Mouse (Mus musculus) heart, adult 2 months (tissue): ENCODE measurements around the gene Gm21739. TPM values are rescaled to one million over a fixed set of nuclear protein-coding genes. Genes with fewer than 3 reads are reported as not detected.
"Not testable (repeated sequence)": the region's sequence is repeated elsewhere in the genome, so short reads cannot be mapped to it uniquely, and the experiment has no call there.

Experiments used
- DNase-seq, 2 experiments: peaks; one replicate each; pipeline ENCODE4 v3.0.0; 2021
- H3K27ac ChIP-seq: fragments of 200-600 bp; 2 replicates; pipeline ENCODE4 v1.8.1; 2022
- H3K27me3 ChIP-seq: fragments of 200-500 bp; 2 replicates; pipeline ENCODE4 v1.6.1; 2012; ENCODE audit warnings: mild to moderate bottlenecking, low read length, inconsistent platforms, mixed read lengths; ENCODE audit not compliant: control insufficient read depth, insufficient read depth
- H3K36me3 ChIP-seq: fragments of 200-500 bp; 2 replicates; pipeline ENCODE4 v1.6.1; 2012; ENCODE audit warnings: low read length, inconsistent platforms; ENCODE audit not compliant: control insufficient read depth, insufficient read depth
- H3K4me1 ChIP-seq: fragments of 200-500 bp; 2 replicates; pipeline ENCODE4 v1.6.1; 2011; ENCODE audit warnings: low read length; ENCODE audit not compliant: control insufficient read depth, insufficient read depth
- H3K4me3 ChIP-seq: fragments of 200-600 bp; 2 replicates; pipeline ENCODE4 v1.8.1; 2022
- H3K79me2 ChIP-seq: fragments of 200-500 bp; replicated peaks from 2 replicates; pipeline ENCODE4 v1.6.1; 2012; ENCODE audit warnings: mild to moderate bottlenecking, inconsistent platforms, low read length, moderate library complexity, mixed read lengths; ENCODE audit not compliant: control insufficient read depth, insufficient read depth
- H3K9ac ChIP-seq: fragments of 200-500 bp; 2 replicates; pipeline ENCODE4 v1.6.1; 2012; ENCODE audit warnings: low read depth, mild to moderate bottlenecking, control low read depth, inconsistent platforms, low read length, mixed read lengths
- WGBS: fragments of 180-500 bp; shearing (Covaris S2); methylation state at CpG from one replicate; pipeline ENCODE4 v1.1.7; 2018; 5-methylcytosine and 5-hydroxymethylcytosine counted together
- intact Hi-C: fragments of 180-260 bp; cut with DNase I; formaldehyde crosslinking; loops from one replicate; pipeline ENCODE4 v1.15.1; 2025
- long read RNA-seq: library from polyadenylated mRNA; stranded (forward); transcript quantifications from one replicate; pipeline ENCODE4 v2.0.0, GENCODE M21; 2021
- polyA plus RNA-seq: library from polyadenylated mRNA; depleted of rRNA; stranded (reverse); fragments of >200 nt; gene quantifications from 2 replicates; pipeline ENCODE4 v1.2.3, GENCODE M21; 2012; rRNA removed
- total RNA-seq, 2 experiments: library from RNA; stranded (reverse); gene quantifications; 2 replicates each; pipeline ENCODE4 v1.2.3; 2021

The Gm21739 gene
- total RNA-seq (not detected), polyA plus RNA-seq (not detected in 2 replicates)
- long read RNA-seq: 0 reads

- H3K9ac ChIP-seq, DNase-seq, H3K27ac ChIP-seq, H3K79me2 ChIP-seq, H3K36me3 ChIP-seq, H3K4me1 ChIP-seq, H3K27me3 ChIP-seq, H3K4me3 ChIP-seq, intact Hi-C loops: not testable (repeated sequence)
- no CpG with 5 or more reads among the region's 6 CpGs for WGBS
These were observed at the start of gene Gm21739 for GRCm38 (mm10) chrY:44264344-44264743. TSS of gene Gm21739 (minus strand) at chrY:44264444.
